Mouse (Mus musculus): ENCODE results near the gene Got1.

DNA sequence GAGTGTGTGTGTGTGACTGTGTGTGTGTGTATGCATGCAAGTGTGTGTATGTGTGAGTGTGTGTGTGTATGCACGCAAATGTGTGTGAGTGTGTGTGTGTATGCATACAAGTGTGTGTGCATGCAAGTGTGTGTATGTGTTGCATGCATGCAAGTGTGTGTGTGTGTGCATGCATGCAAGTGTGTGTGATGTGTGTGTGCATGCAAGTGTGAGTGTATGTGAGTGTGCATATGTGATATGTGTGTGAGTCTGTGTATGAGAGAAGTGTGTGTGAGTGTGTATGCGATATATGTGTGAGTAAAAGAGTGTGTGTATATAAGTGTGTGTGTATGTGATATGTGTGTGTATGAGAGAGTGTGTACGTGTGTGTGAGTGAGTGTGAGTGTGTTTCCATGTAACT is 11.0 kb upstream of the Got1 start:
- TF ChIP-seq POLR2A (IDR thresholded peaks at IDR 0.05; ENCODE audit: insufficient read depth, low read length) (no peak), CTCF (IDR thresholded peaks at IDR 0.05; ENCODE audit: low read depth, low read length) (no peak)
